Mouse (Mus musculus) thymus, adult 18-20 months (tissue): Measurements from ENCODE around the gene Col9a2.

Experiments used
- DNase-seq, 2 experiments: peaks; one replicate each; pipeline ENCODE4 v3.0.0; 2022; ENCODE audit warnings: mixed read lengths in 2 of 2

Gene Col9a2

DNA sequence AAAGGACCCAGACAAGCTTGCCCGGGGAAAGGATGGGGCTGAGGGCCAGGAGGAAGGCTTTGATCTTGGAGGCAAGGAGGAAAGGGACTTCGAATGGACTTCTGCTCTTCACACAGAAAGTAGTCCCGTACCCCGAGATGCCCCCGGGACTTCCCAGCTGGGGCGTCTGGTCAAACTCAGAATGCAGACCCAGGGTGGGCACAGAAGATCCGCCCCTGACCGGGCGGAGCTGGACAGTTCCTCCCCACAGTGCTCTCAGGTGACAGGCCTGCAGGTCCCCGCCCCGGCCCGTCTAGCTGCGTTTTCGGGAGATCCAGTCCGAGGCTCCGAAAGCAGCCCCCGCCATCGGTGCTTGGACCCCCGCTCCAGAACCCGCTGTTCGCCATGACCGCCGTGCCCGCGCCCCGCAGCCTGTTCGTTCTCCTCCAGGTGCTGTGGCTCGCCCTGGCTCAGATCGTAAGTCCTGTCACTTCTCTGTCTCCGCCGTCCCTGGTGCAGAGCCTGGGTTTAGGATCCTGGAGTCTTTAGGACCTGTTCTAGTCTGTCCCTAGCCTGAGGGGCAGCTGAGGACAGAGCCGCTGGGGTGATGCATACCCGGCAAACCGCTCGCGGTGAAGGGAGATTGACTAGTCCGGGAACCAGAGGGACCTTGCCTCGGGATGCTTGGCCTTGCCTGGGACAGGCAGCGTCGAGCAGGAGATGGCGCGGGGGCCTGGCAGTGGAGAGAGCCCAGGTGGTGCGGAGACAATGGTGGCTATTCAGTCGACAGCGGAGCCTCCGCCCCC is at the start of gene Col9a2:
Col9a2 (plus strand) TSS at position 55 of the 785 bp plus-strand sequence.
- DNase-seq = no peak

DNA sequence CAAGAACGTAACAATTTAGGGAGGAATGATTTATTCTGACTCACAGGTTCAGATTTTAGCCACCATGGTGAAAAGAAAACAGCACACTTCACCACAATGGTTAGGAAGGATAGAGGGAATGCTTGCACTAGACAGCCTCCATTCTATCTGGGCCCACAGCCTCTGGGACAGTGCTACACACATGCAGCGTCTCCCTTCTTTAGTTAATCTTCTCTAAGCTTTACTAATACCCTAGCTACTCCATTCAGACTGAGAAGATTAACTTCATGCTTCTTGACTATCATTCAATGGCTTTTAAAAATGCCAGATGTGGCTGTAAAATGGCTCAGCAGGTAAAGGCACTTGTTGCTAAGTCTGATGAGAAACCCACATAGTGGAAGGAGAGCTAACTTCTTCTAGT is 46.9 kb upstream of the Col9a2 start:
- DNase-seq = no peak

DNA sequence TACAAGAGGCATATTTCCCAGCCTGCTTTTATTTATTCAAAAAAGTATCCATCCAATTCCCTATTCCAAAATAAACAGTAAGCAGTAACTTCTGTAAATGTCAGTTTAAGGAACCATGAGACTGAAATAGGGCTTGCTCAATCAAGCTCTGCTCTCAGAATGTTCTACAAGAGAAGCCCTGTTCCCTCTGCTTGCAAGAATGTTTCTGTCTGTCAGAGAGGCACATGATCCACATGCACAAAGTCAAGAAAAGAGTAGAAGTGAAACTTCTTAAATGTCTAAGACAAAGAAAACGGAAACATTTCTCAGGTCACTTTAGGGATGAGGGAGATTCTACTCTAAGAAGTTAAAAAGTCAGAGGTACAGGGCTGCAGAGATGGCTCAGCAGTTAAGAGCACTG is 46.2 kb upstream of the Col9a2 start:
- DNase-seq = no peak

DNA sequence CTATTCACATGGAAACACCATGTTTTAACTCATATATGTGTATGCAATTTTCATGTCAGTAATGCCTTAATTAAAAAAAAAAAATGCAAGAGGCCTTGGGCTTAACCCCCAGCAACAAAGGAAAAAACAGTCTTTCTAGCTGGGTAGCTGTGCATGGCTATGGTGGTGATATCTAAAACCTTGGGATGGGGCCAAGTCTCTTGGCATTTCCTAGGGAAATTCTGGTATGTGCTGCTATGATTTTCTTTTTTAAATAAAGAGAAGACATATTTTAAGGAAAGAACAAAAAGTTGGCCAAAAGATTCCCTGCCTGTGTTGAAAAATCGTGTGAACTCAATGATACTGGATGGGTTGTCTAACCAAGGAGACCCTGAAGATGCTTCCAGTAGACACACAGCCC is 43.3 kb upstream of the Col9a2 start:
- no peak for DNase-seq

DNA sequence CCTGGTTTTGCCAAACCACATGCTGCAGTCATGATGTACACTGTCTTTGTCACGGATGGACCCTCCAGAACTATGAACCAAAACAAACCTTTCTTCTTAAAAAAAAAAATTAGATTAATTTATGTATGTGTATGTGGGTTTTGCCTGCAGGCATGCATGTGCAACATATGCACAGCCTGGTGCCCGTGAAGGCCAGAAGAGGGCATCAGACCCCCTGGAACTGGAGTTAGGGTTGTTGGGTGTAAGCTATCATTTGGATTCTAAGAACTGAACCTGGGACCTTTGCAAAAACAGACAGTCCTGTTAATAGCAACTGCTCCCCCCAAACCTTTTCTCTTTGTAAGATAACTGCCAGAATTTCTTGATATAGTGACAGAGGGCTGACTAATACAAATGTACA is 38.1 kb upstream of the Col9a2 start:
- no peak for DNase-seq

DNA sequence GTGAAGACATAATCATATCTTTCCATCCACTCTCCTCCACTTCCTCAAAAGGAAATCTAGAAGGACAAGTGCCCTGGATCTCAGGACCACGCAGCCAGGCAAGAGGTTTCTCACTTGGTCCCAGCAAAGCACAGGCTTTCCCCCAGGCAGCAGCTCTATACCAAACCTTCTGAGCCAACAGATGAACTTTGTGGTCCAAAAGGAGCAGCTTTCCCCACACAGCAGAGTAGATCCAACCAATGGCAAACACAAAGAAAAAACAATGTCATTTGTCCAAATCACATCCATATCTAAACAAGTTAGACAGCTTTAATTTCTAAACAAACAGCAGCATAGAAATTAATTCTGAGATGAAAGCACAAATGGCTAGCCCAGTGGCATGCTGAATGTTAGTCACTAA is 37.5 kb upstream of the Col9a2 start:
- DNase-seq = no peak

DNA sequence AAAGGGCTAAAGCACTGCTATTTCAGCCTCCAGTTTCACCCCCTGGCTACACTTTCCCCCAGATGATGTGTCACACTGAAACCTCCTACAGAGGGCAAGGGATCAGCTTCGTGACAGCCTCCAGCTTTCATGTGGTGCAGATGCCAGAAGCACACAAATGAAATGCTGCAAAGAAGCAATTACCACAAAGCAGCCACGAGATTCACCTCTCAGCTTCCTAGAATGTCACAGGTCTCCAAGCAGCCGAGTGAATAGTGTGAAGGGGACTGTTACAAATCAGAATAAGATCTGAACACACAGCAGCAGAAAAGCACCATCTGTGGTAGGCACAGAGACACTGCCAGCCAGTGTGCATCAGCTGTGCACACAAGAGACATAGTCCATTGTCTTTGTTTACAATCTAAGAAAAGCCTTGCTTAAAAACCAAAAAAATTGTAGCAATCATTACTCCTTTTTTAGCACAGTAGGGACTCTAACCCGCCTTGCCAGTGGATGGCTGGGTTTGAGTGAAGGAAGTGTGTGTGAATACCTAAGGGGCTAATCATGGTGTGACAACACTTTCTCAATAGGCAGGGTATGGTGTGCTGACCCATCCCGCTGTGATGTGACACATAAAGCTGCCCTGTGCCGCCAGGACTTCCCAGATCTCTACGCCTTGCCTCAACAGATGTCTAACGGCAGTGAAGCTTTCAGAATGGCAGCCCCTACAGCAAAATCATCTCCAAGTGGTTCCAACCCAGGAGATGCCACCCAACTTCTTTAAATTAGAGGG is 36.6 kb upstream of the Col9a2 start:
- peak in 1 of 2 experiments; percentile 37 for DNase-seq

DNA sequence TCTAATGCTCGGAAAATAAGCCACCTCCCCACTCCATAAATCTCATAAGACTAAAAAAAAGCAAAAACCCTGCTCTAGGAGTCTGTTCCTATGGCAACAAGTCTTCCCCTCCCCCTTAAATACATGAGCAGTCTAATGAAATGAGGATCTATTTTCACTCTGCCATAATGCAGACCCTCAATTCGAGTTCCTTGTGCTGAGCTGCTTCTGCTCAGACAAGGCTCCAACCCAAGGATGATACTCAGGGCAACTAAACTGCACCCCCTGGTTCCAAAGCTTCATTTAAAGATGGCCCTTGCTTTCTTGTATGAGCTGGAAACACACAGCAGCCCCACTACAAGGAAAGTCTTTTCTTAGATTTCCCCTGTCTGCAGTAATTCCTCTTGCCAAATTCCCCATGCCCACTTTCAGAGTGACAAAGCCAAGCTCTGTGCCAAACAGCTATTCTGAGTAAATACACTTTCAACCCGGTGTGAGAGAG is 35.5 kb upstream of the Col9a2 start:
- DNase-seq = no peak

DNA sequence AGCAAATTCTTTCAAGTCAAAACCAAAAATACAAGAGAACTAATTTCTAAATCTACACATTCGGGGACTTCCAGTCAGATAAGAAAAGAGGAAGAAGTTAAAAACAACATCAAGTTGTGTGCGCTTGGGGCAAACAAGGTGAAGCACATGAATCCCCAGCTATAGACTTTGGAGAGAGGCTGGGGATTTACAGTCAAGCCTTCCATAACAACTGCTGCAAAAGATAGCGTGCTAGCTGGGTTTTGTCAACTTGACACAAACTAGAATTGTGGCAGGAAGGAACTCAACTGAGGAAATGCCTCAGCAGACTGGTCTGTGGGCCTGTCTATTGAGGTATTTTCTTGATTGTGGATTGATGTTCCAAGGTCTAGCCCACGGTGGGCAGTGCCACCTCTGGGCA is 34.5 kb upstream of the Col9a2 start:
- DNase-seq = no peak

DNA sequence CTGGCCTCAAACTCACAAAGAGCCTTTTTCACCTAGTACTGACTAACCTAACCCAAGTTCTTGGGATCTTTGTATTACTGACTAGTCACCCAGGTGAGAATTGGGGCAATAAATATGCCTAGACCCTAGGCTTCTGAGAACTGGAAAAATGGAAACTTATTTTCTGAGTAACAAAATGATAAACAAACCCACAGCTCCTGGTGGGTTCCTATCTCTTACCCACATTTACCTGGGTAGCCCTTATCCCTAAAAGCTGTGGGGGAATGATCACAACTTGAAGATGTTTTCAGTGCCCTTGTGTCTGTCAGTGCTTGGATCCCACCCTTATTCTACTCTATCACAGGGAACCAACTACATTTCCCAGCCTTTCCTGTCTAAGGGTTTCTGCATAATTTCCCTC is 32.2 kb upstream of the Col9a2 start:
- DNase-seq = no peak

DNA sequence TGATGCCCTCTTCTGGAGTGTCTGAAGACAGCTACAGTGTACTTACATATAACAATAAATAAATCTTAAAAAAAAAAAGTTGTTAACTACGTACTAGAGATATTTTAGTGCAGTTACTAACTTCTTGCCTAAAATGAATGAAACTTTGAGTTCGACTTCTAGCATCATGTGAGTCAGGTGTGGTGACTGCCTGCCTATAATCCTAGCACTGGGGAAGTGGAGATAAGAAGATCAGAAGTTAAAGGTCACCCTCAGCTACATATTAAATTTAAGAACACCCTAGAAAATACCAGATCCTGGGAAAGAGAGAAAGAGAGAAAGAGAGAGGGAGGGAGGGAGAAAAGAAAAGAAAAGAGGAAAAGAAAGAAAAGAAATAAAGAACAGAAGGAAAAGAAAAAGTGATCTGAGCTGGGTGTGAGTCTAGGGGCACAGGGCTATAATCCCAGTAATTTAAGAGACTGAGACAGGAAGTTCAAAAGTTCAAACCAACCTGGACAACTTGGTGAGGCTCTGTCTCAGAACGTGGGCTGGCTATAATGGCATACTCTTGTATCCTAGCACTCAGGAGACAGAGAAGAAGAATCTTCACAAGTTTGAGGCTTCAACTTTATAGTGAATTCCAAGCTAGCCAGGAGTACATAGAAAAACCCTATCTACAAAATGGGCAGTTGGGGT is 31.0 kb upstream of the Col9a2 start:
- no peak for DNase-seq

DNA sequence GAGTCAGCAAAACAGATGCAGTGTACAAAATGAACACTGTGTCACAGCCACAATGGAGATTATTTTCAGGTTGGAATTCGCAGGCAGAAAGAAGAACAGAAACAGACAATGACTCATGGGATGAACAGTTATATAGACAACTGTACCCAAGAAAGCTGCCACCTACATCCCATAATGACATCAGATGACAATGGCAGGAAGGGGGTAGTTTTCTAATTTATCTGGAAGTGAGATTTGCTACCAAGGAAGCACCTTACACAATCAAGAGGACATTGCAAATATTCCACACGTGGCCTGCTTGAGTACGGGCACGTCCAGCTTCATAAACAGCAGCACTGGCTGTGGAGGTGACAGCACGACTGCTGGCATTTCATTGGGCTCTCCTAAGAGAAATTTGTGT is 30.0 kb upstream of the Col9a2 start:
- DNase-seq = no peak

DNA sequence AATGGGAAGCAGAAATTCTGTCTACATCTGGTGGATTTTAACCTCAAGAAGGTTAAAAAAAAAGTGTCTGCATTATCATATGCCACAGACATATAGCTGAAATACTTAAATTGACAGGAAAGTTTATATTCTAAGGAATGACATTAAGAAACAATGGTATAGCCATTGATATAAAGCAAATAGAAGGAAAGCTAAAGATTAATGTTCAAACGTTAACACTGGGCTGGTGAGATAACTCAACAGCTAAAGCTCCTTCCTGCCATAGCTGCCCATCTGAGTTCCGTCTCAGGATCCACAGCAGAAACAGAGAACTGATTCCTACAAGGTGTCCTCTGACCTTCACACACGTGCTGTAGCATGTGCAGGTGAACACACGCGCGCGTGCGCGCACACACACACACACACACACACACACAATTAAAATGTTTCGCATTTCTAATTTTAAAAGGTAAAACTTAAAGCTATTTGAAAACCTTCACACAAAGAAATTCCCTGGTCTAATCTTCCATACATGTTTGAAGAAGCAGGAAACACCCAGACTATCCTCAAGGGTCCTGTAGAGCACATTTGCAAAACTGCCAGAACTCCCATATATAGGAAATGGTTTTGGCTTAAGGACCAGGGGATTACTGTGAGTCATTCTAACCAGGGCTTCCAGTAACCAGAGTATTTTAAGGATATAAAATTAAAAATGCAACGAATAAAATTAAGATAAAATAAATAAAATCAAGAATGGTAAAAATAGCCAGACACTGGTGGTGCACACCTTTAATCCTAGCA is 28.2 kb upstream of the Col9a2 start:
- no peak for DNase-seq

DNA sequence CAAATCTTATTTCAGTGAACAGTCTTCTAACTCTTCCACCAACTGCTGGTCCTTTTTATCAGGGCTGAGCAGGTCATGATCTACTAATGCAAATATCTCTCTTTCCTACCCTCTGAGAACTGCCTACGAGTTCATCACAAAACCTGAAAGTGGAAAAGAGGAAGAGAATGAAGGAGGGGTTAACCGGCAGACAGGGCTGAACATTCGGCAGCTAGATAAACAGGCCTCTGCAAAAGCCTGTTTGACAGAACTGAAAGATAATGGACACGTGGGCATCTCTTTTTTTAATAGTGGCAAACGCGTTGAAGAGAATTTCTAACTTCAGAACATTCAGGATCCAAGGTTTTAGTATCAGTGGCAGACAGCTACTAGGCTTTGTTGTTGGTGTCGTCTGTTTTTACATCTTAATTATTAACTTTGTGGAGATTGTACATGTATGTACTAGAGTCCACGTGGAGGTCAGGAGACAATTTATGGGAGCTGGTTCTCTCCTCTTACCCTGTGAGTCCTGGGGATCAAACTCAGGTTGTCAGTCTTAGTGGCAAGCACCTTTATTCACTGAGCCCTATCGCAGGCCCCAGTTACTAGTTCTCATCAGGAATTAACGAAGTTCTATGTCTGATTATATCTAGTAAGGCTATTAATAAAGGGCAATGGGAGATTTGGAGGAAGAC is 24.5 kb upstream of the Col9a2 start:
- DNase-seq = no peak

DNA sequence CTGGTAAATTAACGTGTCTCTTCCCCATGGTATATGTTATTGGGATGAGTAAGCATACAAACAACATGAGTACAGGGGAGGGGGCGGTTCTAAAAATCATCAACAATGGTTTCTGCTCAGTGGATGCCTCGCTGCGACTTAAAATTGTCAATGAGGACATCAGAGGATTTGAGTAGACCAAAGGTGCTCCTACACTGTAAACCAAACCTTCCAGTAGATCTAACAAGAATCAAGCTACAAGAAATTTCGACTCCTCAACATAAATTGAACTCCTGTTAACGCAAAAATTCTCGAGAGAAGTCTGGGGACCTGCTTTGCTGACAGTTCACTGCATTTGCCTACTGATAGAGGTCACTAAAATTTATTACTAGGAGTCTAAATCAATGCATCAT is 23.9 kb upstream of the Col9a2 start:
- DNase-seq = no peak

DNA sequence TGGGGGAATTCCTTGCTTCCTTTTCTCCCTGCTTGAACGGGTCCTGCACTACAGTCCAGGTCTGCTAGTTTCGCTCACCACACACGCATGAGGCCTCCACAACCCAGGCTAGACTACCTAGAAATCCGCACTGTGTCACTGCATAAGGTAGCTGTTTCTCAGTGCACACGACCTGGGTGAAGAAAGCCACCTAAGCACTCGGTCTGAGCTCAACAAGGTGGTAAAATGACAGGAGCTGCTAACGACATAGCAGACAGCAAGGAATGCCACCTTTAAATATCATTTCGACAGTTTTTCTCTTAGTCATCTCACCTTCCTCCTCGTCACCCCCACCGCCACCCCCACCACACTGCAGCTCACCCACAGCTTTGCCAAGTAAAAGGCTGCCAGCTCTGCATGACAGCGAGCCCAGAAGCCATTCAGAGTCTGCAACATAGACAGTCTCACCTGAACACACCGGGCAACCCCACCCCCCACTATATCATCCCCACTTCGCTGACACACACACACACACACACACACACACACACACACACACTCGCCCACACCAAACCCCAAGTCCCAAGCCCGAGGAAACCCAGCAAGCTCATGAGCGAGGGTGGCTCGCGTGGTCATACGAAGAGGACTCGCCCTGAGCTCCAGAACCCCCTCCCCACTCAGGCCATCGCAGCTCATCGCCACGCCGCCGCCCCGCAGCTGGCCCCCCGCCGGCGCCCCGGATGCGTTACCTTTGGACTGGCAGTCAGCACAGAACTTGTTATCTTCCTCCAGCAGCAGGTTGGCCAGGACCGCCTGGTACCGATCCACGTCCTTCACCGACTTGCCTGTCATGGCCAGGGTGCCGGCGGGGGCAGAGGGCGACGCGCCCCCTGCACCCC is 22.9 kb upstream of the Col9a2 start:
- peak; percentile 43 to 53 for DNase-seq

DNA sequence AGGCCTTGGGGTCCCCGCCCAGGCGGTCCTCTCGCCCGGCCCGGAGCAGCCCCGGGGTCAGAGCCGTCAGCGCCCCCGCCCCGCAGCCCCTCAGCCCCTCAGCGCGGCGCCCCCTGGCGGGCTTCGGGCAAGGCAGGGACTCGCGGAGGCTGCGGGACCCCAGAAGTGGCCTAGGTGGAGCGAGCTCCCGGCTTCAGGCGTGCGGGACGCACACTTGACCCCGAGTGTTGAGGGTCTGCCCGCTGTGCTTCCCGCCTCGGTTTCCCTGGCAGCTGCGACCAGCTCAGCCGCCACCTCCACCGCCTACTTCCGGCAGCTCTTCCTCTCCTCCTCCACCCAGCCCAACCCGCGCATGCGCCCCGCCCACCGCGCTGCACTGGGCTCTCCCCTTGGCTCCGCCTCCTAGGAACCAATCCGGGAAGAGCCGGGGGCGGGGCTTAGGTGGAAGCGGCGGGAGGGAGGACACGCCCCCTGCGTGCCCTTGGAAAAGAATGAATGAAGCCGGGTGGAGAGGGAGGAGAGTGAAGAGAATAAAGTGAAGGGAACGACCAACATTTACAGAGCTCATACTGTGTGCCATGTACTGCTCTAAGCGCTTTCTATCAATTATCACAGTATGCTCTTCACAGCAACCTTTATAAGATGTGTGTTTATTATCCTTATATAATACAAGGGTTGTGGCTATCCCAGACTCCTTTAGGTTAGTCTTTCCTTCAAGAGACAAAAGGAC is 22.1 kb upstream of the Col9a2 start, which contains the start of gene Smap2:
Smap2 (minus strand) TSS at position 320 of the 730 bp plus-strand sequence.
- DNase-seq = peak; percentile 97 to 98

DNA sequence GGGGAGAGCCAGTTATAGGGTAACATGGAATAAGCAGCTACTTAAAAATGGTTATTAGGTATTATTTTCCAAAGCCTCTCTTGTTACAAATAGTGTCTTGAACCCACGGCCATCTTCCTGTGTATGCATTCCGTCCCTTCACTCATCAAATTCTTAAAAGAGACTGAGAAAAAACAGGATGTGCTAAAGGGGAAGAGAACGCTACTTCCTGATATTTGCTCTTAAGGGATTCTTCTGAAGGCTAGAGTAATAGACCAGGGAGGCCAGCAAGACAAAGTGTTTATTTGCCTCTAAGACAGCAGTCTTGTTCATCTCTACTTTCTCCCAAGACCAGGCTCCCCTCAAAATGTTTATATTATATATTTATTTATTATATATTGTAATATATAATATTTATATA is 20.9 kb upstream of the Col9a2 start:
- no peak for DNase-seq

DNA sequence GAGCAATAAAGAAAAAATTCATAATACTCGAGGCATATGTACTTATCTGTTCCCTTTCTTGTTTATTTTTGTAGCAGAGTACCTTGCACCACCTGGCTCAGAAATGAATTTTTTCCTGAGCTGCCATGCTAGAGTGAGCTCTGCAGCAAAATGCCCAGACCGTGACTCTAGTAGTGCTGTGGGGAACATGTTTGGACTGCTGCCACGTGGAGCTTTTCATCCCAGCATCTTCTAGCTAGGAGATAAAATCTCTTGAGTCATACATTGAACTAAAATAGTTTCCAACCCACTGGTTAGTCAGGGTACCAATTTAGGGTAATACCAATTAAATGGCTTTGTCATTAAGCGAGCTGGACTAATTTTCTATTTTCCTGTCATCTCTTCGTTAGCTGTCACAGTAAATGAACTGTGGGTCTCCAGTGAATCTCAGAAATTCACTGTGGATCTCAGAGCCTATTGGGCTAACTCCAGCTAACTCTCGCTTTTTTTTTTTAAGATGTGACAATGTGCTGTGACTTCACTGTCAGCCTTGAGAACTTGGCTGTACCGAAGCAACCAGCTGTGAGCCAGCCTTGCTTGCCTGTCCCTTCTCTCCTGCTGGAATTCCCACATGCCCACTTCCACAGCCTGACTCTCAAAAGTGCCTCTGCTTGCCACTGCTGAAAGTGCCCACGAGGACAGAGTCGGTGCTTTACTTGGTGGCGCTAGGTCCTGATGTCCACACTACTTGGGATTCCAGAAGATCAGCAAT is 19.0 kb upstream of the Col9a2 start:
- DNase-seq = no peak

DNA sequence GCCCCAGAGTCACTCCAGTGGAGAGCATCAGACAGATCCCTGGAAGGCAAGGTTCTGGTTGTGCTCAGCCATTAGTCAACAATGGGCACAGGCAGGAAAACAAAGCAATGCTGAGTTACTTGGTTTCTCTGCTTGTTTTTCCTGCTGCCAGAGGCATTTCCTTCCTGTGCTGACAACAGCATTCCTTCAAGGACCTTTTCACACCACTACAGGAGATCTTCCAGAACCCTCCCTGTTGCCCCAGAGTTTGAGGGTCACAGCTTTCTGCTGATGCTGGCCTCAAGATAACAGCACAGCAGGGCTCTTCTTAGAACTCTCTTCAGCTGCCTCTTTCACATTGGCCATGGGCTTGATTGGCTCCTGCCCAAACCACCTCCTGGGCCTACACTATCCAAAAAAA is 17.3 kb upstream of the Col9a2 start:
- DNase-seq = no peak
